Mouse (Mus musculus) forebrain, embryonic 12.5 days (tissue): ENCODE measurements around the gene Atf6b. TPM values are rescaled to one million over a fixed set of nuclear protein-coding genes. Genes with fewer than 3 reads are reported as not detected.

Experiments
- ATAC-seq: fragments of 200-750 bp; cut with Nextera tagmentation; 2 replicates; pipeline ENCODE4 v1.8.0; 2017; ENCODE audit warnings: moderate TSS enrichment; ENCODE audit not compliant: low FRiP score
- H3K27ac ChIP-seq: fragments of 300-500 bp; sonication (generic); 2 replicates; pipeline ENCODE4 v1.5.1; 2016; ENCODE audit warnings: mild to moderate bottlenecking
- H3K27me3 ChIP-seq: fragments of 300-500 bp; sonication (generic); 2 replicates; pipeline ENCODE4 v1.6.1; 2016; ENCODE audit warnings: mild to moderate bottlenecking
- H3K36me3 ChIP-seq: fragments of 300-500 bp; sonication (generic); replicated peaks from 2 replicates; pipeline ENCODE4 v1.6.1; 2016; ENCODE audit warnings: mild to moderate bottlenecking
- H3K4me1 ChIP-seq: fragments of 300-500 bp; sonication (generic); 2 replicates; pipeline ENCODE4 v1.6.1; 2016
- H3K4me2 ChIP-seq: fragments of 300-500 bp; sonication (generic); 2 replicates; pipeline ENCODE4 v1.6.1; 2016; ENCODE audit warnings: mild to moderate bottlenecking, moderate library complexity
- H3K4me3 ChIP-seq: fragments of 300-500 bp; sonication (generic); replicated peaks from 2 replicates; pipeline ENCODE4 v1.5.1; 2016; ENCODE audit warnings: mild to moderate bottlenecking
- H3K9ac ChIP-seq: fragments of 300-500 bp; sonication (generic); 2 replicates; pipeline ENCODE4 v1.6.1; 2016; ENCODE audit warnings: mild to moderate bottlenecking
- H3K9me3 ChIP-seq: fragments of 300-500 bp; sonication (generic); 2 replicates; pipeline ENCODE4 v1.6.1; 2016
- WGBS: fragments of 180-500 bp; shearing (Covaris S2); methylation state at CpG from one replicate; pipeline ENCODE4 v1.1.7; 2016; 5-methylcytosine and 5-hydroxymethylcytosine counted together
- polyA plus RNA-seq: library from polyadenylated mRNA; unstranded; fragments of >200 nt; fragmentation: Nextera tagmentation; extraction: Ambion mirVana; gene quantifications from 2 replicates; pipeline ENCODE4 v1.2.1, GENCODE M21; 2016

The Atf6b gene
- polyA plus RNA-seq, 1 experiment from 2014 or later = 109 TPM

DNA sequence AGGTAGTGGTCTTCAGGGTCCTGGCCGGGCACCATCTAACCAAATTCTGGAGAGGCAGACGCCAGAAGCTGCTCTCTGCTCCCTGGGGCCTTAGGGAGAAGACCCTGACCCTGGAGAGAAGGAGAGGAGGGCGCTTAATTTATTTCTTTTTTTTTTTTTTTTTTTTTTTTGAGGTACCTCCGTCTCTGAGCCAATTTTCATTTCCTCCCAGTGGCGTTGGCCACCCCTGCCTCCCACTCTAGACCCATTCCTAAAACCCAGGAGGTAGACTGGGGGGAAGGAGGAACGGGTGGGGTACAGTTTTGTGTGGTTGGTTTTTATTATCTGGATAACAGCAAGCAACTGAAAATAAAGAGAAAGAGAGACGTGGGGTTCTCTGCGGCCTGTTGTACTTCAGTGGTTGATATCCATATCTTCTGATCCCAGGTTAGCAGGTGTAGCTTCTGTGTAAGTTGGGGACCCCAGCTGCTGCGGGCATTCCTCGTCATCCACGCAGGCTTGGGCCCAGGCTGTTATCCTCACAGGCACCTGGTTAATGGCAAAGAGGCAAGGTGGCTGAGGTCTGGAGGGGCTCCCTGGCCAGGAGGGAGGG is 33.8 kb upstream of the Atf6b start:
- Histone ChIP-seq H3K4me2 (no peak overlapping the region), H3K9ac (no peak overlapping the region), H3K9me3 (no peaks in the 10 kb centered on the region), H3K36me3 (peaks cover 72% of the 10 kb centered on the region), H3K4me3 (no peak overlapping the region), H3K27ac (no peak overlapping the region), H3K27me3 (no peaks in the 10 kb centered on the region), H3K4me1 (no peaks in the 10 kb centered on the region; the same call in 1 of the 2 replicates)
- WGBS = 89% methylated on average over 11 of the region's 11 CpGs
- no peak for ATAC-seq

DNA sequence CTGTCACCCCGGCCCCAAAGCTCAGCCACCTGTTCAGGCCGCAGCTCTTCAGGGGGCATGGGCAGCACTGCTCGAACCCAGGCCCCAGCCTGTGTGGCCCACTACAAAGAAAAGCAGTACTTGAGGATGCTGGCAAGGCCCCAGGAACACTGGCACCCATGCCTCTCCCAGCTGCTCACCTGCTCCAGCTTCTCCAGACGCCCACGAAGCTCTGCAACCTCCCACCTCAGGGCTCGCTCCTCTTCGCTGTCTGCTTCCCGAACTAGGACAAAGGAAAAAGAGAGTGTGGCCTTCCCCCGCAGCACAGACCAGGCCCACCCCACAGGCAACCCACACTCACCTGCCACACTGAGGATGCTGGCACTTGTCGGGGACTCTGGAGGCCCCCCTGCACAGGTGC is 33.1 kb upstream of the Atf6b start:
- Histone ChIP-seq H3K4me1 (no peaks in the 10 kb centered on the region; the same call in 1 of the 2 replicates), H3K27ac (no peak overlapping the region), H3K4me2 (no peak overlapping the region), H3K4me3 (no peak overlapping the region), H3K9me3 (no peaks in the 10 kb centered on the region), H3K9ac (no peak overlapping the region), H3K36me3 (peaks cover 72% of the 10 kb centered on the region), H3K27me3 (no peaks in the 10 kb centered on the region)
- 94% methylated on average over 10 of the region's 10 CpGs for WGBS
- ATAC-seq = no peak

DNA sequence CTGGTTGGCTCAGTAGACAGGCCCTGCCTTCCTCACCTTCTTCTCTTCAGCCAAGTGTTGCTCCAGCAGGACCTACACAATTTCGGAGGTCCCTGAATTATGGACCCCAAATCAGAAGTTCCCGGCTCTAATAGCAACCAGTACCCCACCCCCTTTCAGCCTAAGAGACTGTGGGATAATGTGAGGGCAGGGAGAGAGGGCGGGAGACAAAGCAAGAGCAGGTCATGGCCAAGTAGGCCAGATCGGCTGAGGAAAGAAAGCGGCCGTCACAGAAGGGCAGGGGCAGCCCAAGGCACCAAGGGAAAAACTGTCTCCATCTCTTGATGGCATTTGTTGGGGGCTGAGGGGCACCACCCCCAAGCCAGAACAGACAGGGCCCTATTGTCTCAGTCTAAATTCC is 31.1 kb upstream of the Atf6b start, which contains the start of gene Egfl8:
TSS of gene Egfl8 (minus strand) at position 101 of the 400 bp plus-strand sequence.
- H3K27ac ChIP-seq = 0 out of 2 replicates have a peak within 1 kb of the TSS, but pooled peaks have one; percentile 19
- H3K4me1 ChIP-seq = no peaks in the 10 kb centered on the region
- H3K9ac ChIP-seq = peak within 1 kb of the TSS; percentile 4; the same call in 1 of the 2 replicates
- WGBS = 68% methylated on average over 6 of the region's 6 CpGs
- H3K4me3 ChIP-seq = no peak within 1 kb of the TSS
- H3K9me3 ChIP-seq = no peaks in the 10 kb centered on the region
- no peaks in the 10 kb centered on the region for H3K27me3 ChIP-seq
- H3K36me3 ChIP-seq = peaks cover 67% of the 10 kb centered on the region
- no peak for ATAC-seq
- H3K4me2 ChIP-seq = no peak within 1 kb of the TSS

DNA sequence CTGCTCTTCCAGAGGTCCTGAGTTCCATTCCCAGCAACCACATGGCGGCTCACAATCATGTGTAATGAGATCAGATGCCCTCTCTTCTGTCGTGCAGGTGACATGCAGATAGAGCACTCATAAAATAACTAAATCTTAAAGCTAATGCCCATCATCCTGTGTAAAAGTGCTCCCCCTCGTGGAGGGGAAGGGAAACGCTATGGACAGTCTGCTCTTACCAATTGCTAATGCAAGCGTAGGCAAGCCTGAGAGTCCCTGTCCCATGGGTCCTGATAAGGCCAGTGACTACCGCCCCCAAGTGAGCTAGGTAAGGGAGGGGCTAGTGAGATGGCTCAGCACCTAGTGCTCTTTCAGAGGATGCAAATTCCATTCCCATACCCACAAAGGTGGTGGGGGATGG is 27.9 kb upstream of the Atf6b start:
- H3K9me3 ChIP-seq = no peaks in the 10 kb centered on the region
- WGBS = 14% methylated on average over 6 of the region's 6 CpGs
- H3K4me2 ChIP-seq = no peak overlapping the region
- no peak overlapping the region for H3K27ac ChIP-seq
- no peaks in the 10 kb centered on the region for H3K4me1 ChIP-seq
- H3K27me3 ChIP-seq = no peaks in the 10 kb centered on the region
- no peak overlapping the region for H3K4me3 ChIP-seq
- peak; percentile 30; the same call in 1 of the 2 replicates for ATAC-seq
- H3K36me3 ChIP-seq = peaks cover 58% of the 10 kb centered on the region
- no peak overlapping the region for H3K9ac ChIP-seq

DNA sequence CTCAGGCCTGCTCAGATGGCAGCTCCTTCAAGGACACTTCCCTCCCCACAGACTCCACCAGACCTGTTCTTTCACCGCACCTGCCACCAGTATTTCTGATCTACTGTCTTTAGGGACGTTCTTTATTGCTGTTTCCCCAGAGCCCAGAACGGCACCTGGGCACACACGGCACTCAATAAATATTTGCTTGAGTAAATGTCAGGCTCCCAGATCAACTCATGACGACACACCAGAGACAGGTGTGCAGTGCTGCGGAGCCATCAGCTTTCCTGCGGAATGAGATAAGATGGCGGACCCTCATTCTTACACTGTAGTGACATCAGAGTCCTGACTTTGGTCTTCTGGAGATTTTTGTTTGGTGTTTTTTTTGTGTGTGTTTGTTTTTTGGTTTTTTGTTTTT is 25.9 kb upstream of the Atf6b start:
- Histone ChIP-seq H3K27me3 (no peaks in the 10 kb centered on the region), H3K4me1 (peaks cover 4% of the 10 kb centered on the region), H3K9me3 (no peaks in the 10 kb centered on the region), H3K4me2 (no peak overlapping the region), H3K9ac (no peak overlapping the region), H3K36me3 (peaks cover 39% of the 10 kb centered on the region), H3K27ac (no peak overlapping the region), H3K4me3 (no peak overlapping the region)
- no peak for ATAC-seq
- 89% methylated on average over 8 of the region's 8 CpGs for WGBS

DNA sequence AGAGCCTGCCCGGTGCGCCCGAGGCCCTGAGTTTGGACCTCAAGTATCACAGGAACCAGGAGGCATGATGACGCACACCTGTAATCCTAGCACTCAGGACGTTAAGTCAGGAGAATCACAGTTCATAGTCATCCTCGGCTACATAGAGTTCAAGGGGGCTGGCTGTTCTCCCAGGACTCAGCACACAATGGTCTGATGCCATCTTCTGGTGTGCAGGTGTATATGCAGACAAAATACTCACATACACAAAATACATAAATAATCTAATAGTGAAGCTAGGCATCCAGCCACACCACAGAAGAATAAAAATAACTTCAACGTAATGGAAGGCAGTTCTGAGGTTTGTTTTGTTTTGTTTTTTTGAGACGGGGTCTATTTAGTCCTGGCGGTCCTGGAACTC is 23.8 kb upstream of the Atf6b start:
- Histone ChIP-seq H3K27me3 (no peaks in the 10 kb centered on the region), H3K9me3 (no peaks in the 10 kb centered on the region), H3K4me2 (no peak overlapping the region), H3K4me3 (no peak overlapping the region), H3K36me3 (peaks cover 23% of the 10 kb centered on the region), H3K27ac (no peak overlapping the region), H3K9ac (no peak overlapping the region), H3K4me1 (peaks cover 18% of the 10 kb centered on the region)
- 90% methylated on average over 9 of the region's 9 CpGs for WGBS
- ATAC-seq = no peak

DNA sequence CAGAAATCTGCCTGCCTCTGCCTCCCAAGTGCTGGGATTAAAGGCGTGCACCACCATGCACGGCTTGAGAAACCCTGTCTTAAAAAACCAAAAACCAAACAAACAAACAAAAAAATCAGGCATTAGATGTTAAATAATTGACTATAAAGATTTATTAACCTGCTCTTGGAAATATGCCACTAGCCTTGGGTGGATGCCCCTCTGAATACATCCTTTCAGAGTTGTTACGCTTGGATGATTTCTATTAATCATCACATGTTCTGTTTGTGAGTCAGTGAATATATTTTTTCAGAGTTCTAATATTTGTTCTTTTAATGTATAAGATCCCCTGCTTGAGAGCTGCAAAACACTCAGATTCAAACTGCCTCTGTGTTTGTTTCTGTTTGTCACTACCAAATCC is 22.0 kb upstream of the Atf6b start:
- Histone ChIP-seq H3K4me3 (no peak overlapping the region), H3K36me3 (peaks cover 23% of the 10 kb centered on the region), H3K9me3 (no peaks in the 10 kb centered on the region), H3K4me1 (peaks cover 37% of the 10 kb centered on the region), H3K27ac (no peak overlapping the region), H3K9ac (no peak overlapping the region), H3K27me3 (peaks cover 12% of the 10 kb centered on the region), H3K4me2 (no peak overlapping the region)
- 96% methylated on average over 3 of the region's 3 CpGs for WGBS
- ATAC-seq = no peak

DNA sequence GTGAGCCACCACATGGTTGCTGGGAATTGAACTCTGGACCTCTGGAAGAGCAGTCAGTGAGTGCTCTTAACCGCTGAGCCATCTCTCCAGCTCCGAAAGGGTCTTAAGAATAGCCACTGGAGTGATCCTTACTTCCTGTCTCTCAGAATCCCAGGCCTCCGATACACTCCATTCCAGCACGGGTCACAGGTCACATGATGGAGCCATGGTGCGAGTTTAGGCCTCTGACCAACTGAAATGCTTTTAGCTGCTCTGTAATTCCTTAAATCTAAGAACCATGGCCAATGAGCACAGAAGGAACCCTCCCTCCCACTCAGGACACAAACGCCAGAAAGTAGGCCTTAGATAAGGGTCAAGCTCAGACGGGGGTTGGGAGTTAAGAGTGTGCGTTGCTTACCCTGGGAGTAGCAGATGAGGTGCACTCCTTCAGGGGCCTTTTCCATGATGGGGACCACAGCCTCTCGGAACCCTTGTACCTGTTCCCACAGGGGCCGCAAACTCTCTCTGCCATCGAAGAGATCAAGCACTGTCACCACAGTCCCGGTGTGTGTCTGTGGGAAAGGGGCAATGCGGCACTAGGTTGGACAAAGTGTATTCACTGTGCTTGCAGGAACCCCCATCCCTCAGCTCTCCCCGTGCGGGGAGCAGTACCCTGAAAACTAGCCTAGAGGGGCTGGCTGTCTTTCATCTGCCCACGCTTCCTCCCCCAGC is 20.7 kb upstream of the Atf6b start:
- Histone ChIP-seq H3K4me1 (peaks cover 49% of the 10 kb centered on the region), H3K4me3 (peak overlapping the region; percentile 71), H3K9ac (peak overlapping the region; percentile 73), H3K4me2 (peak overlapping the region; percentile 87), H3K27ac (peak overlapping the region; percentile 92), H3K36me3 (peaks cover 17% of the 10 kb centered on the region), H3K27me3 (peaks cover 24% of the 10 kb centered on the region), H3K9me3 (no peaks in the 10 kb centered on the region)
- ATAC-seq = peak; percentile 0; the same call in 1 of the 2 replicates
- 57% methylated on average over 16 of the region's 16 CpGs for WGBS

DNA sequence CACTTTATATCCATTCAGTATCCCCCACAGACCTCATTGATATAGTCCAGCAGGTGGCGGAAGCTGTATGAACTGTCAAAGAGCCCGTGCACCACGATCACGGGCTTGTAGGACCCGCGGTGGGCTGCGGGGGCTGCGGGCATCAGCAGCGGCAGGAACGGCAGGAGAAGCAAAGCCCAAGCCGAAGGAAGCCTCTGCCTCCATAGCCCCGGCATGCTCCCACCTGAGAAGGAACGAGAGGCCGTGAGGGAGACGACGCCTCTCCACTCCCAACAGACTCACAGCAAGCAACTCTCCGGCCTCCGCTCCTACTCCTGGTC is 20.2 kb upstream of the Atf6b start:
- Histone ChIP-seq H3K4me1 (peaks cover 54% of the 10 kb centered on the region), H3K4me3 (peak overlapping the region; percentile 71), H3K4me2 (peak overlapping the region; percentile 87), H3K9me3 (no peaks in the 10 kb centered on the region), H3K27me3 (peaks cover 30% of the 10 kb centered on the region), H3K27ac (peak overlapping the region; percentile 92), H3K36me3 (peaks cover 14% of the 10 kb centered on the region), H3K9ac (peak overlapping the region; percentile 73)
- WGBS = under 1% methylated on average over 18 of the region's 18 CpGs
- ATAC-seq = peak; percentile 30

DNA sequence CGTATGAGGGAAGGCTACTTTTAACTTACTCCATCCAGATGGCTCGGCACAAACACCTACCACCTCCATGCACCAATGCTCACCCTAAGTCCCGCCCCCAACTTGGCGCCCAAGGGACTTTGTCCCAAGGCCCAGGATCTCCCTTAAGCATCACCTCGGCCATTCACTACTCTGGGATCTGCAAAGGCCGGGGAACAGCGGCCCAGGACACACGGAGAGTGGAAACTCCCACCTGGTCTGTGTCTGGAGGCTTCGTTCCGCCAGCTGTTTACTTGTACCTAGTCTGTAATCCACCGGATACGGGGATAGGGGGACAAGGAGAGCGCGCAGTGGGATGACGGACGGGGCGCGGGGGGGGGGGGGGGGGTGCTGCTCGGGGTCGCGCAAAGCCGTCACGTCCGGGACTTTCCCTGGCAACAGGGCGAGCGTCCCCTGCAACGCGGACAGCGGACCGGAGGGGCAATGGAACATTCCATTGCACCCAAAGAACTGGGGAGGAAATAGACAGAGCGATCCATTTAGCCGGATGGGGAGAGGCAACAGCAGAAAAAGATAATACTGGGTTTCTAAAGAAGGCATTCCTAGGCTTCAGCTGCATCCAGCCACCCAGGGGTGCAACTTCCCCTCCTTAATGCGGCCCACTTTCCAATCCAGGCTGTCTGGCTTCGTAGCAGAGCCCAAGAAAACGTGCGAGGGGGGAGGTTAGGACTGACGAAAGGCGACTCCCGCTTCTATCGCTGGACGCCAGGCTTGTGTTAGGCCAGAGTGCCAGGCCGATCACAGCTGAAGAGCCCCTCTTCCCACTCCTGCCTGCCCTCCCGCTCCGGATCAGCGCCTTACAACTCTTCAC is 19.6 kb upstream of the Atf6b start:
- Histone ChIP-seq H3K36me3 (peaks cover 9% of the 10 kb centered on the region), H3K27me3 (peaks cover 35% of the 10 kb centered on the region), H3K9me3 (no peaks in the 10 kb centered on the region), H3K27ac (peak overlapping the region; percentile 92), H3K4me3 (peak overlapping the region; percentile 71), H3K9ac (peak overlapping the region; percentile 73), H3K4me1 (peaks cover 60% of the 10 kb centered on the region), H3K4me2 (peak overlapping the region; percentile 87)
- WGBS = under 1% methylated on average over 43 of the region's 45 CpGs
- ATAC-seq = peak; percentile 67

DNA sequence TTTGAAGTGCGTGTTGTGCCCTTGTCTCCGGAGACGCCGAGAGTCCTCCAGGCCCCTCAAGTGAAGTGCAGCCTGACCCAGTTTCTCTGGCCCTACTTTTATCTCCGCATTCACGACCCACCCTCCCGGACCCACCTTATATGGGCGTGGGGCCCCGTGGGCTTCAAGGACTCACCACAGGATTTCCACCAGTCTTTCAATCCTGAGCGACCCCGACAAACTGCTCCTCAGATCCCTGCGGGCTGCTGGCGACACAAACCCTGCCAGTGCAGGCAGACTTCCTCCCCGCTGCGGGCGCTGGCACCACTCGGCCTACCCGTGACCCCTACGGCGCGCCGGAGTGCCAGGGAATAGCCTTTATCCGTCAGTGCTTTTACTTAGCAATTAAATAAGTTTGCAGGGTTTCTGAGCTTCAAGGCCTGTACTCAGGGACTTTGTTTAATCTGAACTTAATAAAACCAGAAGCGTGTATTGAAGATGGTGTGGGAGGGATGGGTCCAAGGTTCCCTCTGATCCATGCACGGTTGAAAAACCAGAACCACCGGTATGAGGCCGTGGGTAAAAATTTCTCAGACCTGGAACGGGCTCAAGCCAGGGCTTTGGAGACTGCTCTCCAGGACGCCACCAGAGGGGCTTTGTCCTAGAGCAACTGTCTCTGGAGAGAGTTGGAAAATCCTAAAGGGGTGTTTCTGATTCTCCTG is 18.9 kb upstream of the Atf6b start, which contains the start of gene Ppt2:
TSS of gene Ppt2 (minus strand) at position 568 of the 701 bp plus-strand sequence.
- Histone ChIP-seq H3K27ac (peak within 1 kb of the TSS; percentile 92), H3K4me2 (peak within 1 kb of the TSS; percentile 87), H3K36me3 (peaks cover under 1% of the 10 kb centered on the region; the same call in 1 of the 2 replicates), H3K4me3 (peak within 1 kb of the TSS; percentile 71), H3K27me3 (peaks cover 43% of the 10 kb centered on the region), H3K9ac (peak within 1 kb of the TSS; percentile 73), H3K9me3 (no peaks in the 10 kb centered on the region), H3K4me1 (peaks cover 64% of the 10 kb centered on the region)
- WGBS = 6% methylated on average over 29 of the region's 29 CpGs
- no peak for ATAC-seq

DNA sequence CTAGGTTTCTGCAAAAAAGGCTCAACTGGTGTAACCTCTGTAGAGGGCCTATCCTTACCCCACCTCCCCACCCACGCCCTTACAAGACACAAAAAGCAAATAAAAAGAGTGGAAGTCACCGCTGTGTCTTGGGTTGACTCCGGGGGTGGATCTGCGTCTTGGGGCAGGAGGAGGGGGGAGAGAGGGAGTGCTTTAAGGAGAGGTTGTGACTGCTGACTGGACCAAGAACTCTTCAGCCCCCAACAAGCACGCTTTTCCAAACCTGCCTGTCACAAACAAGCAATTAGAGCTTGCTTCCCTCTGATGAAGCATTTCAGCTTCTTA is 18.3 kb upstream of the Atf6b start:
- ATAC-seq = no peak
- H3K27me3 ChIP-seq = peaks cover 48% of the 10 kb centered on the region
- H3K27ac ChIP-seq = peak overlapping the region; percentile 92
- no peaks in the 10 kb centered on the region; the same call in 1 of the 2 replicates for H3K36me3 ChIP-seq
- peak overlapping the region; percentile 87 for H3K4me2 ChIP-seq
- peak overlapping the region; percentile 71 for H3K4me3 ChIP-seq
- peaks cover 64% of the 10 kb centered on the region for H3K4me1 ChIP-seq
- WGBS = 12% methylated on average over 5 of the region's 5 CpGs
- H3K9ac ChIP-seq = peak overlapping the region; percentile 73
- no peaks in the 10 kb centered on the region for H3K9me3 ChIP-seq
